Mouse (Mus musculus): ENCODE results near the gene Nkain4.

Nkain4 gene

GRCm38 (mm10) chr2:180894029-180894623, 60.4 kb downstream of the Nkain4 start:
- peak; percentile 48 for DNase-seq (ENCODE audit: low read depth, low spot score)

GRCm38 (mm10) chr2:180893537-180894028, 60.9 kb downstream of the Nkain4 start:
- no peak for DNase-seq (ENCODE audit: low read depth, low spot score)

- DNase-seq (ENCODE audit: low read depth, low spot score) = no peak
Measured at GRCm38 (mm10) chr2:180892841-180893521, 61.5 kb downstream of the Nkain4 start.

GRCm38 (mm10) chr2:180891835-180892323, 62.6 kb downstream of the Nkain4 start:
- DNase-seq (ENCODE audit: low read depth, low spot score) = no peak

- no peak for DNase-seq (ENCODE audit: low read depth, low spot score)
Measured at GRCm38 (mm10) chr2:180891075-180891834, 63.2 kb downstream of the Nkain4 start.

- DNase-seq (ENCODE audit: low read depth, low spot score) = no peak
Measured at GRCm38 (mm10) chr2:180890422-180891074, 64.0 kb downstream of the Nkain4 start.

GRCm38 (mm10) chr2:180889921-180890280, 64.6 kb downstream of the Nkain4 start:
- DNase-seq (ENCODE audit: low read depth, low spot score) = no peak

- DNase-seq (ENCODE audit: low read depth, low spot score) = no peak
Measured at GRCm38 (mm10) chr2:180889271-180889920, 65.1 kb downstream of the Nkain4 start.

- DNase-seq (ENCODE audit: low read depth, low spot score) = no peak
Measured at GRCm38 (mm10) chr2:180885270-180885669, 69.2 kb downstream of the Nkain4 start.
